Mouse (Mus musculus) spleen, postnatal 14 days (tissue): ENCODE results near the gene Btg2.

ENCODE experiments used
- DNase-seq, 2 experiments: peaks; one replicate each; pipeline ENCODE4 v3.0.0; 2021 to 2022; ENCODE audit warnings: low spot score in 2 of 2

The Btg2 gene

GRCm38 (mm10) chr1:134059739-134060695, 18.9 kb downstream of the Btg2 start:
- DNase-seq: no peak

GRCm38 (mm10) chr1:134058870-134059269, 20.1 kb downstream of the Btg2 start:
- no peak for DNase-seq

GRCm38 (mm10) chr1:134057736-134058135, 21.2 kb downstream of the Btg2 start:
- DNase-seq: no peak

DNA sequence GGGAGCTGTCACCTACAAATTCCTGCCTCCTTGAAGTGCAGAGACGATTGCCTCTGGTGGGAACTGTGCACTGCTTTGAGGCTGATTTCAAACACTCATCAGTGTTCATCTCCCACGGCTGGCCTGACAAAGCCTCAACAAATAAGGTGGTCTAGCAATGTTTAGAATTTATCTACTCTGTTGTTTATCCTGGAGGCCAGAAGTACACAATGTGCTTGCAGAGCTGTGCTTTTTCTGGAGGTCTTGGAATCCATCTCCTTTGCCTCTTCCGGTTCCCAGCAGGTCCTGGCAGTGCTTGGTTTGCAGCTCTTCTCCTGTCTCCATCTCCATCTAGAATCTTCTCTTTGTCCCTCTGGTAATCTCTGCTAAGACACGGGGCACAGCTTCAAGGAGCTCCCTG, 22.6 kb downstream of the Btg2 start:
- DNase-seq: no peak

DNA sequence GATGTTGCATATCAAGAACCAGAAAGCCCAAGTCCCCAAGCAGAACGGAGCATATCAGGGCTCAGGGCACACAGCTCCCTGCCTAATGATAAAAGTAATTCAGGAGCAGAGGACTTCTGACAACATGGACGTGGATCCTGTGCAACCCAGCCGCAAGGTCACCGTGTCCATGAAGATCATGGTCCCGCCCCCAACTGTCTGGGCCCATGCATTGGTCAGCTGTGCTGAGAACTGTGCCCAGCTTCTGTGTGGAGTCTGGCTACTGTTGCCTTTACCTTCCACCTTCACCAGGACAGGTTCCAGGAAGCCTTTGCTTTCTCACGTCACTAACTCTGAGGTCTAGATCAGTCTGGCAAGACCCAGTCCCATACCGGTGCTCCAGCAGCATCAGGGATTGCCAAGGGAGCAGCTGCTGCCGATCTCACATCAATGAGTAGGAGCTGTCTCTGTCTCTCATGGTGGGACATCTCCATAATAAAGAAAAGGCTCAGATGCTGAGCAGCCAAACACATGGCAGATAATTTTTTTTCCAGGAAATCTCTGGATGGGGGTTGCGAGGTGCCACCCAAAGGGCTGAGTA, 23.2 kb downstream of the Btg2 start:
- DNase-seq: no peak

- no peak for DNase-seq
These were observed 23.9 kb downstream of the Btg2 start for GRCm38 (mm10) chr1:134055058-134055457.

- DNase-seq: peak; percentile 72 to 86
These were observed 25.7 kb downstream of the Btg2 start for GRCm38 (mm10) chr1:134053207-134053606.

GRCm38 (mm10) chr1:134049542-134049941, 29.4 kb downstream of the Btg2 start:
- DNase-seq: no peak

- peak in 1 of 2 experiments; percentile 66 for DNase-seq
These were observed 30.2 kb downstream of the Btg2 start for GRCm38 (mm10) chr1:134048759-134049158.

DNA sequence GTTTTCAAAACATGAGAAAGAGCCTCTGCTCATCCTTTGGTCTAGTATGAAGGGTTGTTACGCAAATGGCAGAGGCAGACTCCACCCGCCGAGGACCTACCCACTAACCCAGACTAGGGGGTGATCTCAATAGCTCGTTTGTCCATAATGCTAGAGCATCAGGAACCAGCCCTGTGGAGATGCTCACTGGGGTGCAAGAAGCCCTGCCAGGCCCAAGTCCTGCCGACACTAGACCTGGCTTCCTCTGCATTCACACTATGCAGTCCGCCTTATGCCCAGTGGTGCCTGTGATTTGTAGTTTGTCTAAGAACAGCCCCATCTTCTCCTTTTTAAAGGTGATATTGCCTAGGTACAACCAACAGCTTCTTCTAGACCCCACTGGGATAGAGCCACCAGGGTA, 31.5 kb downstream of the Btg2 start:
- DNase-seq: no peak

- no peak for DNase-seq
These were observed 32.5 kb downstream of the Btg2 start for GRCm38 (mm10) chr1:134046387-134046786.

GRCm38 (mm10) chr1:134045971-134046370, 32.9 kb downstream of the Btg2 start:
- DNase-seq: no peak

GRCm38 (mm10) chr1:134044805-134045204, 34.1 kb downstream of the Btg2 start:
- DNase-seq: no peak

GRCm38 (mm10) chr1:134042341-134042740, 36.6 kb downstream of the Btg2 start:
- no peak for DNase-seq

GRCm38 (mm10) chr1:134041900-134042299, 37.0 kb downstream of the Btg2 start:
- DNase-seq: no peak

- no peak for DNase-seq
These were observed 39.6 kb downstream of the Btg2 start for GRCm38 (mm10) chr1:134039361-134039760.

DNA sequence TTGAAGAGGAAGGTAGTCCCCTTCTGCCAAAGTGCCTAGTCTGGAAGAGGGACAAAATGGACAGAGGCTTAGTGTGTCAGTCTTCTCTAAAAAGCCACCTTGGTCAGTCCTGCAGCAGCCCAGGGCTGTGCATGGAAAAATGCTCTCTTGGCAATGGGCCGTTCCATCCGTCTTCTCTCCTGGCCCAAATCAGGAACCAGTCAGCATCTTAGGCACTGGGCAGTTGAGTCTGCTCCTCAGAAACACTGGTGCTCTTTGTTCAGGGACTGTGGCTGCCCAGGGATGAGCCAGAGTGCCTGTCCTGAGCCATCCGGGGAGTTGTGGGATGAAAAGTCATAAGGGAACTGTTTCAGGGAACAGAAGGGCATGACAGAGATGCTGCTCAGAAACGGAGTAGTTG, 40.6 kb downstream of the Btg2 start:
- DNase-seq: no peak

GRCm38 (mm10) chr1:134037172-134037571, 41.7 kb downstream of the Btg2 start, which contains the start of gene Fmod:
TSS of gene Fmod (plus strand) at chr1:134037254.
- no peak for DNase-seq

- no peak for DNase-seq
These were observed 42.4 kb downstream of the Btg2 start for GRCm38 (mm10) chr1:134036492-134036891.

DNA sequence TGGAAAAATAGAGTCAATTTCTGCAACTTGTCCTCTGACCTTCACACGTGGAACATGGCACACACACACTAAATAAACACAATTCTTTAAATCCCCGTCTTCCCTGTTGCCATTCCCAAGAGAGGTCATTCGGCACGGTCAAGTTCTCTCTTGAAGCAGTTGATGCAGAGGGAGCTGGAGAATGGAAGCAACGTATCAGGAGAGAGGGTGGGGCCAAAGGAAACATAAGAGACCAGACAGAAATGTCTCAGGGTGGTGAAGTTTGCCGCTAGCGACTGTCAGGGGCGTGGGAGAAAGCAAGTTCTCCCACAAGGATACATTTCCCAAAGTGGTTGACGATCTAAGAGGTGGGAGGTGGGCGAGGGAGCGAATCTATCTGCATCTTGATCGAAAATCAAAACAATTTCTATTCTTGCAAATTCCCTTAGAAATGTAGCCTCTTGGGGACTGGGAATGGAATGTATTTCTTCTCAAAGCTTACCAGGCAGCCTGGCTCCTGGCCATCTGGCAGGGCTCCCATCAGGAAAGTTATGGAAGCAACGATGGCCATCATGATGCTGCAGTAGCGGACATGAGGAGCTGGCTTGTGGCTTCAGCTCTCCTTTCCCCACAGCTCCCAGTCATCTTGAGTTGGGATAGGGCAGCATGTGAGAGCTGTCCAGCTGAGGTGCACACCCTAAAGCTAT, 50.6 kb downstream of the Btg2 start:
- no peak for DNase-seq

- no peak for DNase-seq
These were observed 52.2 kb downstream of the Btg2 start for GRCm38 (mm10) chr1:134026741-134027140.

GRCm38 (mm10) chr1:134025975-134026374, 52.9 kb downstream of the Btg2 start:
- DNase-seq: no peak
